Mouse (Mus musculus) cerebellum, adult 11 months (tissue): Measurements from ENCODE around the gene Gm4969.
A peak's percentile ranks its signal among the peaks of the same experiment; 100 is the strongest.
"Not testable (repeated sequence)": the region's sequence is repeated elsewhere in the genome, so short reads cannot be mapped to it uniquely, and the experiment has no call there.

Source experiments
- DNase-seq: peaks from one replicate; pipeline ENCODE4 v3.0.0; 2022

Gene Gm4969

DNA sequence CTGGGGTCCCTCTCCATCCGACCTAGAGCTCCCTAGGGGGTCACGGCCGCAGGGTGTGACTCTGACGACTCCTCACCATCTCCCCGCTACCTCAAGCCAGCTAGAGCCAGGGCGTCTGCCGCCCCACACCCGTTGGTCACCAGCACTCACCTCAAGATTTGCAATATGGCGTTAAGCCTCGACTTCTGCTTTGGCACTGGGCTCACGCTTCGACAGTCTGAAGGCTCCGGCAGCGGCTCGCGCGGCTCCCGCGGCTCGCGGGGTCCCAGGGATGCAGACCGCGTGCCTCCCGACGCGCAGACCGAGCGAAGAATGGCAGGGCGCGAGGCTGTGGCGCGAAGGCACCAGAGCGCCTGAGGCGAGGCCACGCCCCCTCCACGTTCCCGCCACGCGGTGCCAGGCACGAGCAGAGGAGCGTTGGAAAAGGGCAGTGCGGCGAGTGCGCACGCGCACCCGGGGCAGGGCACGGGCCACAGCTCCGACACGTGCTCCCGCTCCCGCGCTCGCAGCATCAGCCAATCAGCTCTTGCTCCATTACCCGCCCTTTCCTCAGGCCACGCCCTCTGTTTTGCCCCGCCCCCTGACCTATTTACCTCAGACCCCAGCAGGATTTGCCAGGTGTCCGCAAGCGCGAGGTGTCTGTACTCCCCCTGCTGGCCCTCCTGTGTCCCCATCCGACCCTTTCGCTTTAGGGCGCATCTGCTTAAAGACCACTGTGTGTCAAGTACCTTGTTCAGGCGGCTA, at the start of gene Gm4969:
TSS of gene Gm4969 (minus strand) at position 341 of the 744 bp plus-strand sequence.
- DNase-seq: peak; percentile 72

DNA sequence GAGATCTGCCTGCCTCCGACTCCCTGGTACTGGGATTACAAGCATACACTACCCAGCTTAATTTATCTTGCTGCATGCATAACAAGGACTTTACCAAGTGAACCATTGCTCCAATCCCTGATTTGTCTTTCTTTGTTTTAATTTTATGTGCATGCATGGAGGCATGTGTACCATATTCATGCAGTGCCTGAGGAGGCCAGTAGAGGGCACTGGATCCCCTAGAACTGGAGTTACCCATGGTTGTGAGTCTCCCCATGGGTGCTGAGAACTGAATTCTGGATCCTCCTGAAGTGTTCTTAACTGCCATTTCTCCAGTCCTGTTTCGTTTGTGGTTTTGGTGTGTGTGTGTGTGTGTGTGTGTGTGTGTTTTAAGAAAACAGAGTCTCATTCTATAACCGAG, 48.8 kb upstream of the Gm4969 start:
- no peak for DNase-seq

DNA sequence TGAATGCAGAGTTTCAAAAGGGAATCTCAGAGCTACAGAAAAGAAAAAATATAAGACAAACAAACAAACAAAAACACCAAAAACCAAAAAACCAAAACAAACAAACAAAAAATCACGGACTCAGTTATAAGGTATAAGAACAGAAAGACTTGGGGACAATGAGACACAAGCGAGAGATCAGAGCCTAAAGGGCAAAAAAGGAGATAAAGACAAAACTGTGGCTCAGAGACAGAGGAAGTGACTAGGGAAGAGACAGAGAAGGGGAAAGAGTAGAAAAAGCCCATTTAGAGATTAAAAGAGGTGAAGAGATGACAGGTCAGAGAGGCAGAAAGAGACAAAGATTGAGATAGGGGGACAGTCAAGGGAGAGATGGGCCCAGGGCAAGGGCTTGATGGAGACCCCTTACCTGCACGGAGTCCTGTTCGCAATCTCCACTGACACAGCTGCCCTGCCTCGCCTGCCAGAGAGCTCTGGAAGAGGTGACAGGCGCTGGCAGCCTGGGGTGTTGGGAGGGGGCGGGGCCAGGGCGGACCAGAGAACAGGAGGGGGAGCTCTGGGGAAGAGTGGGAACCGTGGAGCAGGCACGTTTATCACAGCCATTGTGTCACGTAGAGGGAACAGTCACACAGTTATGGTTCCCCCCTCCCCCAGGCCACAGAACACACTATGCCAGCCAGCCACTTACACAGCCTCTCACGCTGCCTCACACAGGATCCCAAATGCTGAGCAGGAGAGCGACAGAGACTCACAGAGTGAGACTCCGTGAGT, 47.7 kb upstream of the Gm4969 start, which contains the start of gene Gipr:
TSS of gene Gipr (minus strand) at position 472 of the 768 bp plus-strand sequence.
- no peak for DNase-seq

DNA sequence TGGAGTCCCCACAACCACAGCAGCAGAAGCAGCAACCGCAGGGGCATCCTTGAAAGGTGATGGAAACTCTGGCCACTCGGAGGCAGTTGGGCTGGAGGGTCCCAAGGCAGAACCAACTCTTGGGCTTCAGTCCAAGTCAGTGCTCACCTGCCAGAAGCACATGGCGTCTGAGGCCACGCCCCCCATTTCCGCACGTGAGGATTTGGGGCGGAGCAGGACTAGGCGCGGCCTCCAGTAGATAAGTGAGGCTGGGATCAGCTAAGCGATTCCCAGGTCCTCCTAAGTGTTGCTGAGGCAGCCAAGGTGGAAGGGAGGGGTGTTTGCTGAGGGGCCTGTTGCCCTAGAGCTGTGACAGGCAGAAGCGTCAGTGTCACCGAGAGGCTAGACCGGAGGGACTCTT, 46.8 kb upstream of the Gm4969 start:
- DNase-seq: no peak

DNA sequence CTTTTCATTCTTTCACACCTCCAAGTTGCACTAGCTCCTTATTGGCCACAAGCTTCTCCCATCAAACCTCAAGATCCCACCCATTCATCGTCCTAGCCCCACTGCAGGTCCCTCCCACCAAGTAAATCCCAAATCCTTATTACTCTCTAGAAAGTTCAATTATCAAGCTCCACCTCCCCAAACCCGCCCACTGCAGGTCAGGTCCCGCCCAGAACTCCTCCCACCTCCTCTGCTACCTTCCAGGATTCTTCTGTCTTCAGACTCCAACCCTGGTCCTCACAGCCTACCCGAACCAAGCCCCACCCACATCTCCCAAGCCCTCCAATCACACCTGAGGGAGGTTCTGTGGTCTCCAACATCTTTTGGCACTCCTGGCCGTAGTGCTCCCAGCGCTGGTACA, 46.0 kb upstream of the Gm4969 start:
- no peak for DNase-seq

DNA sequence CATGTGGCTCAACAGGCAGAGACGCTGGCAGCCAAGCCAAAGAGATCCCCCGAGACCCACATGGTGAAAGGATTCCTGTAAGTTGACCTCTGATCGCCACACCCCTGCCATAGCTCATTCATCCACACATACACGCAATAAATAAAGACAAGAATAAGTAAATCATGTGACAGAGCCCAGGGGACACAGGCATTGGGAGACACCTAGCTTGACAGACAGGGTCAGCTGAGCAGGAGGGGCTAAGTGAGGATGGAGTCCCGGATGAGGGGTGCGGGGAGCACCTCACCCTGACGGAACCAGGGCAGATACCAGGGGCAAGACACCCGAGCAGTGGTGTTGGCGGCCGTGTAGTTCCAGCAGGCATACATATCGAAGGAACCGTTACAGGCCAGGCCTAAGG, 45.6 kb upstream of the Gm4969 start:
- DNase-seq: no peak

DNA sequence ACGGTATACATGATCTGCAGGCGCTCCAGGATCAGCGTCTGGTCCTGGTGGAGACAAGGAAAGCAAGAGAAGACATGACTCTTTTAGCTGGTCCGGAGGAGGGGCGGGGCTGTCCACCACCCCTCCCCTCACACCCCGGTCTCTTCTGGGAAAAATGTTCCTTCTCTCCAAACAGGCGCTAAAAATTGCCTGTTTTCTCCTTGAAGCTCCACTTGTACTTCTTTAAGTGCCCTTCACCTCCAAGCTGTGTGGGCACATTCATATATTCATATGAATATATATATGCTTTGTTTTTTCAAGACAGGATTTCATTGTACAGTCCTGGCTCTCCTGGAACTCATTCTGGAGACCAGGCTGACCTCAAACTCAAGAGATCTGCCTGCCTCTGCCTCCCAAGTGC, 44.8 kb upstream of the Gm4969 start:
- no peak for DNase-seq

DNA sequence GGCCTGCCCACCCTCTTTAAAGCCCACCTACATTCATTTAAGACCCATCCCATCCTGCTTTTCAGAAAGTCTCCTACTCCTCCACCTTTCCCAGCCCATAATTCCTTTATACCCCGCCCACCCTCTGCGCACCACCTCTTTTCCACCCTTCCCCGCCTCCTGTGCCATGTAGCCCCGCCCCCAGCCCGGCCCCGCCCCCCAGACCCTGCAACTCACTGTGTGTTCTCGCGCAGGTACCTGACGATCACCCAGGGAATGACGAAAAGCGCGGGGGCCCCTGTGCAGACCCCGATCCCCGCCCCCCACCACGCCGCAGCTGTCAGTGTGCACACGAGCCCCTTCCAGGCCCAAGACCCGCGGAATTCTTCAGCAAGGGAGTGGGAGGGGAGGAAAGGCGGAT, 41.9 kb upstream of the Gm4969 start:
- DNase-seq: no peak

DNA sequence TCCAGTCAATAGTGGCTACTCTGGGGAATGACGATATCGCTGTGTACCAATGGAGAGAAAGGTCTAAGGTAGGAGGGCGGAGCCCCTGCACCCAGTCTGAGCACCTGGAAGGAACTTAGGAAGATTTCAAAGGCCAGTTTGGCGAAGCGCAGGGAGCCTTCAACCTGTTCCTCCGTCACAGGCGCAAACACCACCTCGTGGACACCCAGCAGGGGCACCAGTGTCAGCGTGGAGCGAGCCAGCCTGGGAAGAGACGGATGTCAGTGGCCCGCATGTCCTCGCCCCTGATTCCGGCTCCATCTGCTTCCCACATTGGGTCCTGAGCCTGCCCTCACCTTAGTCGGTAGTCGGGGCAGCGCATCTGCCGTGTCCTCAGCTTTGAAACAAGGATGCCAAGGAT, 41.2 kb upstream of the Gm4969 start:
- no peak for DNase-seq

DNA sequence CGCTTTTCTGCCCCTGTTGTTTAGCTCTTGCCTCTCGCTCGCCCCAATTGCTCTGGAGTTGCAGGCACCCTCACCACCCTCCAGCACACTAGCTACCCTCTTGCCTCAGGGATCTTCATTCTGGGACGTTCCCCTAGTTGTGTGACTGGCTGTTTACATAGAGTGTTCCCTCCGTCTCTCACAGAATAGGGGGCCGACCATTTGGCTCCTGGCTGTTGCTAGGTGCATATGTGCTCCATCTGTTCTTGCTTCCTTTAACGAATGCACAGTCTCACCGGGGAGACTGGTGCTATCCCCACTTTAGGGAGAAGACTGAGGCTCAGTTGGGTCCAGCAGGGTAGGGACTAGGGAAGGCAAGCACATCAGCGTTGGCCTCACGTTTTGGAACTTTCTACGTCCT, 40.4 kb upstream of the Gm4969 start:
- no peak for DNase-seq

DNA sequence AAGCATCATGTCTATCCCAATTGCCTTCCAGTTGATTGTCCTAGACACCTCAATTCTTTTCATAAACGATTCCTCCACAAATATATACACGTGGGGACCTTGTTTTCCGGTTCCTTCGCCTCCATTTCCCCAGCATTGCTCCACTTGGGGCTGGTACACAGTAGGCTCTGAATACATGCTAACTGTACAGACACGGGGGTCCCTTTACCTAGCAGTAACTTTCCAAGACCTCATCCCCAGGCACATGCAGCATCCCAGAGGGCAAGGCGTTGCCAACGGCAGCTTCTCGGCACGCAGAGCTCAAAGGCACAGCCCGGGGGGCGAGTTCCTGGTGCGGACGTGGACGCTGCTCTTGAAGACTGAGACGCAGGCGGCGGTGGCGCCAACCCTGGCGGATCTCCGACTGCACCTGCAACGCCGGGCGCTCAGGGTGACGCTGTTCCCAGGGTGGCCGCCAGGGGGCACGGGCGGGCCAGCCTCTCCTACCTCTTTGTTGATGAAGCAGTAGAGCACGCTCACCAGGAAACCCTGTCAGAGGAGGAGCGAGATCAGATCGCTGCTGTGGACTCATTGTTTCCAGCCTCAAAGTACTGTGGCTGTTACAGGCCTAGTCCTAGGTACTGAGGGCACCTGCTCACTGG, 39.1 kb upstream of the Gm4969 start:
- DNase-seq: peak; percentile 93

DNA sequence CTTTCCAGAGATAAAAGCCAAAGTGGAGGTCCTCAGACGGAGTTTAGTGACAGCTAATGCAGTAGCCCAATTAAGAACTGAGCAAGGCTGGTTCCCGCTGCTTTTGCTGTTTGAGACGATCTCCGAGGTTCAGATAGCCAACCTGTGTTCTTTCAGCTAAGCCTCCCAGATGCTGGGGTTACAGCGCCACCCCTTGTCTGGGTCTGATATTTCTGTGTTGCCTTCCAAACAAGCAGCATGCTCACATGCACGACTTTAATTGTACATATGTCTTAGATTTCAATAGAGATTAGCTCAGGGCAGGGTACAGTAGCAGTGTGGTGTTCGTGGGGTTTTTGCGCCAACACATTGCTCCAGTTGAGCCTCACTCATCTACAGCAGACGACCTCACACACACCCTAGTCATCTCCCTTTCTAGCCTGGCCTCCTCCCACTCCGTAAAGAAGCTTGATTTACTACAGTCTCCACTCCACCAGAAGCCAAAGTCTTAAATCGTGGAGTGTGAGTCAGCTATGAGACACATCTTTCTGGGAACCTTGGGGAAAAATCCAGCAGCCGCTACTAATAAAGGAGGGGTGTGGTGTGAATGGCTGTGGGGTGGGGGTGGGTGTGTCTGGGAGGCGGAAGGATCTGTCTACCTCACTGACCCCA, 37.8 kb upstream of the Gm4969 start:
- DNase-seq: no peak

DNA sequence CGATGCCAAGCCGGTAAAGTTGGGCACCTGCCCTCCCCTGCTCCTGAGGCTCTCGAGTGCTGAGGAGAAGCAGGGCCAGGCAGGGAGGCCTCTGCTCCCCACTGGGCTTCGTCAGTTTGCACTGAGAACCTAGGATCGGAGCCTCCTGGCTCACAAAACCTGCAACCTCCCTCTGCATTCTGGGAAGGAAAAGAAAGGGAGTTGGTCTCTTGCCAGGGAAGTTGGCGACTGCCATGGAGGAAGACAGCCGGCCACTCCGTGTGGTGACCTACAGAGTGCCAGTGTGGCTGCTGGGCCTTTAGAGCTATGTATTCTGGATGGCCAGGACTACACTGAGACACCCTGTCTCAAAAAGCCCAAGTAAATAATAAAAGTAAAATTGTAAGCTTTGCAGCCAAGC, 36.6 kb upstream of the Gm4969 start:
- DNase-seq: no peak

DNA sequence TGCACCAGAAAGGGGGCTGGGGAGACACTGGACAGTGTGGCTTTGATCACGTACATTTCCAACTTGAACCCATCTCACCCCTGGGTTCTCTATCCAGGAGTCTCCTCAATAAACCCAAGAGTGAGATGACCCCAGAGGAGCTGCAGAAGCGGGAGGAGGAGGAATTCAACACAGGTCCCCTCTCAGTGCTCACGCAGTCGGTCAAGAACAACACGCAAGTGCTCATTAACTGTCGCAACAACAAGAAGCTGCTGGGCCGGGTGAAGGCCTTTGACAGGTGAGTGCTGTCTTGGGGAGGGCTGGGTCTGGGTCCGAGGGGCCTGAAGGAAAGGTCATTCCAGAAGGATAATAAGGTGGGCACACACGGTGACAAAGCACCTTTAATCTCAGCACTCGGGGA, 33.0 kb upstream of the Gm4969 start:
- not testable (repeated sequence) for DNase-seq

DNA sequence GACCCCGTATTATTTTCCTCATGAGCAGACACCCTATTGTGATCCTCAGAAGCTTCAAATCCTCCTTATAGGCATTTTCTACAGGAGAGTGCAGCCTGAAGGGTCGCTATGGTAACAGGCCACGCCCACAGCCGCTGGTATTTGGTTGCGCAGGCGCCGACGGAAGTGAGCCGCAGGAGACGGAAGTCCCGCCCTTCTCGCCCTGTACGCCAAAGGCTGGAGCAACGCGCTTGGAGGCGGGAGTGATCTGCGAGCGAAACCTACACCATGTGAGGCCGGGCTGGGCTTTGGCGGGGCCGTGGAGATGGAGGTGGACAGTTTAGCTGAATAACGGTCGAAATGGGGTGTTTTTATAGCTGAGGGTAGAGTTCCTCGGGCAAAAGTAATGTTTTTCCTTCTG, 31.5 kb upstream of the Gm4969 start, which contains the start of gene Snrpd2:
TSS of gene Snrpd2 (plus strand) at position 97 of the 400 bp plus-strand sequence.
- peak; percentile 96 for DNase-seq

DNA sequence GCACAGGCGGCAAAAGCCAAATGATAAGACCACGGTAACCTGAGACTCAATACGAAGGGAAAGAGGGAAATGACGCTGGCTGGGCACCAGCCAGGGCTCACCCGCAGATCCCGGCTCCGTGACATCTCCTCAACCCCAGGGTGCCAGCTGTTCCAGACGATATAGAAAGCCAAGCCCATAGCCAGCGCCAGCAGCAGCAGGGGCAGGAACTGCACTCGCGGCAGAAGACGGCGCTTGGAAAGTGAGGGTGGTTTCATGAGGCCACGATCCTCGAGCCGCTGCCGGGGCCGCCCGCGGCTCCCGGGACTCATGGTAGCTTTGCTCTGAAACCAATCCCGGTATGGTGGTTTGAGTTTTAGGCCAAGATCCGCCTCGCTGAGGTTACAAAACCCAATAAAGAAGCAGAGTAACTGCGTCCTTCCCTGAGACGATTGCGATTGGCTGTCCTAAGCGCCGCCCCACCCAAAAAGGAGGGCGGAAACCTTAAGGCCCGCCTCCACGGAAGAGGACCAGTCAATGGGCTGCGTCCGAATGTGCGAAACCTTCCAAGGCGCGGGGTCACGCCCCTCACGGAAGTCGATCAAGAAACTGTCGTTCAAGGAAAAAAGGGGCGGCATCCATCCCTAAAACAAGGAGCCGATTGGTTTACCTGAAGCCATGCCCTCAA, 30.8 kb upstream of the Gm4969 start, which contains the start of gene Qpctl:
TSS of gene Qpctl (minus strand) at position 417 of the 667 bp plus-strand sequence.
- peak; percentile 97 for DNase-seq

DNA sequence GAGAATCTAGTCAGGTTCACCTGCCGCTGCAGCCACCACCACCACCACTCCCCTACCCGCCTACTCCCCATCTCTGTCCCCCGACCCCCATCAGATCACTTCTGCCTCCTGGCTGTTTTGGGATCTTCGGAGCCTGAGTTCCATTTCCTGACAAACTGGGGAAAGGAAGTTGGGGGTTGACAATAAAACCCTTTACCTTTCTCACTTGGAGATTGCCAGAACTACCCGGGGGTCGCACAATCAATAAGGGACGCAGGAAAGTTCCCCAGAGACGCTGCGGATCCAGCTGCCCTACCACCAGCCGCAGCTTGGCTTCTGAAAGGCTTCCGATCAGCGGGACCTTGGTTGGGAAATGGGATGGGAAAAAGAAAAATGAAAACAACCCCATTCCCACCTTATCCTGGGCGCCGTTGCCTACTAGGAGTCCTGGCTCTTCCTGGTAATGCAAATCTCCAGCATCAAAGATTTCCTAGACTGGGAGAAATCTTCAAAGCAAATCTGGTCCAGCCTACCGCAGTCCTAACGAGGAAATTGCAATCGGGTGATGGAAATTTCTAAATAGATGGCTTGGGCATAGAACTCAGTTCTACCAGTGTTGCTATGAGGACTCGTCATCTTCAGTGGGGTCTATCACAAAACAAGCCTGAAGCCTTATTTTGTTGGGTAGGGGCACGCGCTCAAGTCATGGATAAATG, 30.2 kb upstream of the Gm4969 start:
- DNase-seq: no peak

DNA sequence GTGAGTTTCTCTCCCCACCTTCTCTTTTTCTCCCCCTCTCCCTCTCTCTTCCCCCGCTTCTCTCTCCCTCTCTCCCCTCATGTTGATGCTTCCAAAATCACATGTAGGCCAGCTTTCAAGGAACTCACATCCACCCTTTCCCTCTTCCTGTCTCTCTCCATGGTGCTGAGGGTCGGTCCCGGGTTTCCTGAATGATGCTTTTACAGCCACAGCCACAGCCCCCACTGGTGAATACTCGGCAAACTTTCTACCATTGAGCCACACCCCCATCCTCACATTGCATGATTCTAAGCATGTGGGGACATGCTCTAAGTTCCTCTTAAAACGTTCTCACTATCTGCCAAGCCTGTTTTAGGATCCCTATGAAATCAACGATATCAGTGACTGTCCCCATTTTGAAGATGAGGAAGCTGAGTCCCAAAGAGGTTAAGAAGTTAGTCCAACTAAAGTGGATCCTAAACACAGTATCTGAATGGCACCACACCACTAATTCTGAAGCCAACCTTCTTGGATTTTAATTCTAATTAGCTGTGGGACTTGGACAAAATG, 29.4 kb upstream of the Gm4969 start:
- DNase-seq: no peak

DNA sequence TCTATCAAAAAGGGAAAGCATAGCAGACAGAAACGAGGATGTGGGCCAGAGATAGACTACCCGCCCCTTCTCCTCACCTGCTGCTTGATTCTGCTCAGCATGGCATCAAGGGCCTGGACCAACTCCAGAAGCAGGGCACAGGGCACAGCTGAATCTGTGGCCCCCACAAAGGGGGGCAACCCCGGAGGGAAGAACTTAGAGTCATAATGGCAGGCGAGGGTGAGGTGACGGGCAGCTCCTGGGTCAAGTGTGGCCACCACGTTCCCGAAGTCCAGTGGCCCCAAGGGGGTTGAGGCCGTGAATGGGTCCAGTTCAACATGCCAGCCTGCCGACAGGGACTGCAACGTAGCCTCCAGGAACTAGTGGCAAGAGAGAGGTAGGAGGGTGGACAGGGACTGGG, 28.6 kb upstream of the Gm4969 start:
- no peak for DNase-seq

DNA sequence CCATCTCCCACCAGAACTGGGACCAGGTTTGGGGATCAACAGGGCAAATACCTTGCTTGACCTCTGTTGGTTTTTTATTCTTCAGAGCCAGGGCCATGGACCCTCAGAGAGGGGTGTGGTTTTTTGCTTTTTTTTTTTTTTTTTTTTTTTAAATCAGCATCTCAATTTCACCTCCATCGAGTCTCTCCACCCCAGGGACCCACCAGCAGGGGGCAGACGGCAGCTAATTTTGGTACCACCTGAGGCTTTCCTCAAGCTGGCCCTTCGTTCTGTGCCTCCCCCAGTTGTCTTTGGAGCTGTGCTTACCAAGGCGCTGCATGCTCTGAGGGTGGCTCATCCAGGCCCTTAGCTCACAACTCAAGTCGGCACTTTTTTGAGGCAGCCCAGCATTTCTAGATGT, 19.2 kb upstream of the Gm4969 start:
- DNase-seq: no peak

DNA sequence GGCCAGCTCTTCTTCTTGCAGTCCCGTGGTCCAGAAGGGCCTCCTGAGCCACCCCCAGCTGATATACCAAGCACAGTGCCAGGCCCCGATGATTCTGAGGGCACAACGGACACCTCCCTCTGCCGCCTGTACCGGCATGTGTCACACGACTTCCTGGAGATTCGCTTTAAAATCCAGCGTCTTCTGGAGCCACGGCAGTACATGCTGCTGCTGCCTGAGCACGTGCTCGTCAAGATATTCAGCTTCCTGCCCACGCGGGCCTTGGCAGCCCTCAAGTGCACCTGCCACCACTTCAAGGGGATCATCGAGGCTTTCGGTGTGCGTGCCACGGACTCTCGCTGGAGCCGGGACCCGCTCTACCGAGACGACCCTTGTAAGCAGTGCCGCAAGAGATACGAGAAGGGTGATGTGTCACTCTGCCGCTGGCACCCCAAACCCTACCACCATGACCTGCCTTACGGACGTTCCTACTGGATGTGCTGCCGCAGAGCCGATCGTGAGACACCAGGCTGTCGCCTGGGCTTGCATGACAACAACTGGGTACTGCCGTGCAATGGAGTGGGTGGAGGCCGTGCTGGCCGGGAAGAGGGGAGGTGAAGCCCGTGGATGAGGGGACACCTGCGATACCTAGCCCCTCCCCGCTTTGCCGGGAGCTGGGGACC, 18.6 kb upstream of the Gm4969 start:
- DNase-seq: no peak
